Mouse (Mus musculus): ENCODE results near the gene Ngdn. TPM values are rescaled to one million over a fixed set of nuclear protein-coding genes. Genes with fewer than 3 reads are reported as not detected.
"Not testable (repeated sequence)": the region's sequence is repeated elsewhere in the genome, so short reads cannot be mapped to it uniquely, and the experiment has no call there.

Gene Ngdn
- 81.2 and 86.4 TPM in 2 replicates for polyA plus RNA-seq (2015; fragmentation: Nextera tagmentation; extraction: Ambion mirVana)

DNA sequence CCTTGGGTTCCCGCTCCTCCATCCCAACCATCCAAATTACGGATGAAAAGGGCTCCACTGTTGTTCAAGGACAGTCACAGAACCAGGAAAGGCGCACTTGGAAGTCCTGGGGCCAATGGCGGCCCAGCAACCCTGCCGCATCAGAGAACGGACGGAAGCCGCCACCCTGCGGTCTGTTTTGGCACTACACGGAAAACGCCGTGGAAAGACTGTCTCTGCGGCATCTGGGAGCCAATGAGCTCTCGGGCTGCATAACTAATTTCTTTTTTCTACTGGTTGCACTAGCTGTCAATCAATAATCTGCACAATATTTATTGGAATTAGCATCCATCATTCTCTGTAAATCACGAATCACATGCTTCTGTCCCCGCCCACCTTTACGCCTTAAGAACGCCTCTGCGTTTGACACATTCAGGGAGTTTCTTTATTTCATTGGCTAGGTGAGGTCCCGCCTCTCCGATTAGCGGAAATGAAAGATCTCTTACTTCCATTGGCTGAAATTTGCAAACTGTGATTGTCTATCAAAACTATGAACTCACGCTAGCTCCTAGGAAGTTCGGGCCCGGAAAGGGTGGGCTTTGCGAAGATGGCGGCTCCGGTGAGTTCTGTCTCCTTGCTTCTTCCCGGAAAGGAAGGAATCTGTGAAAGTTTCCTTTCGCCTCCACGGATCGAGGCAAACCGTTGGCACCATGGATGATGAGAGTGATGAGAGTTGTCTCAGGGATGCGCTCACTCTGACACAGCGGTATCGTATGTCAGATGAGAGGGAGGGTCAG, at the start of gene Ngdn:
Ngdn (plus strand) TSS at position 464 of the 776 bp plus-strand sequence.
- Histone ChIP-seq H3K4me2 (peak within 1 kb of the TSS; percentile 85), H3K9me3 (replicated peaks) (no peaks in the 10 kb centered on the region), H3K27me3 (no peaks in the 10 kb centered on the region), H3K36me3 (ENCODE audit: poor library complexity, severe bottlenecking) (peaks cover 20% of the 10 kb centered on the region), H3K9ac (peak within 1 kb of the TSS; percentile 82), H3K4me1 (peaks cover 11% of the 10 kb centered on the region), H3K4me3 (peak within 1 kb of the TSS; percentile 81), H3K27ac (peak within 1 kb of the TSS; percentile 92)
- ATAC-seq: peak; percentile 97
- under 1% methylated on average over 36 of the region's 36 CpGs for WGBS

DNA sequence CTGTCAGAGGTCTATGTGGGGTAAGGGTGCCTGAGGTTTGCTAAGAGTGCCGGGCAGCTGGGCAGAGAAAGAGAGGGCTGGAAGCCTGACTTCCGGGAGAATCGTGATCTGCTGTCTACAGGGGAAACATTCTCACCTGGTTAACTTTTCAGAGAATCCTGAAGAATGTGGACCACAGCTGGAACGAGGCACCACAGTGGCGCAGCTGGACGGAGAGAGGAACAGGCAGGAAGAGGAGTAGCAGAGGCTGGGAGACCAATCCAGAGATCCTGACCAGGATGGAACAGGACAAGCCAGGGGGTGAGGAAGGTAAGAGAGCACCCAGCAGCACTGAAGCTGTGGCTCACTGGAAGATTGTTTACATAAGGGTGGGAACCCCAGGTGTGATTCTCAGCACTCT, 49.6 kb upstream of the Ngdn start:
- Histone ChIP-seq H3K4me1 (no peaks in the 10 kb centered on the region), H3K9ac (no peak overlapping the region), H3K36me3 (ENCODE audit: poor library complexity, severe bottlenecking) (no peaks in the 10 kb centered on the region), H3K4me2 (no peak overlapping the region), H3K4me3 (no peak overlapping the region), H3K27me3 (no peaks in the 10 kb centered on the region), H3K27ac (no peak overlapping the region), H3K9me3 (replicated peaks) (no peaks in the 10 kb centered on the region)
- no peak for ATAC-seq
- WGBS: 84% methylated on average over 6 of the region's 6 CpGs

DNA sequence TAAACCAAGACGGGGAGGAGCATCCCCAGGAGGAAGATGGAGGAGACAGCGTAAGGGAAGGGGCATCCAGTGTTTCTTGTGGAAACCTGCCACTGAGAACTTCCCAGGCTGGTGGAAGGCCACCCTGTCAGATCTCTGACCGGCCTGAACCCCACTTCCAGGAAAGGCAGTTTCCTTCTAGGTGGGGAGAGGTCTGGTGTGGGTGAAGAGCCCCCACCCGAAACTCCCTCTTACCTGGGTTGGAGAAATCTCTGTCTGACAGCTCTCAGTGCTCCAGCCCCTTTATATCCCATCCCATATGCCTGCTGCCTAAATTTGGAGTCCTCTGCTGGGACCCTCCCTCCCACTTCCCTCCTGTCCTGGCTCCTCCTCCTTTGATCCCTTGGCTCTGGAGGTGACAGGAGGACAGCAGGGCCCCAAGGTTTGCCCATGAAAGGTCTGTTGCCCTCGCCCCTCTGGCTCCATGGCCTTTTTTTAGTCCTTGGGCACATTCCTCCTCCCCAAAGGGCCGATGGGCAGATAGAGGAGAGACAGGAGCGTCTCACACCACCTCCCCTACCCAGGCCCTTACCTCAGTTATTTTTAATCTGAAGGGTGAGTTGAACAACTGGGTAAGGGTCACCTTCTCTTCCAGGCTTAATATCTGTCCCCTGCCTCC, 48.8 kb upstream of the Ngdn start, which contains the start of gene Myh6:
Myh6 (minus strand) TSS at position 608 of the 658 bp plus-strand sequence.
- H3K4me1 ChIP-seq: no peaks in the 10 kb centered on the region
- no peak for ATAC-seq
- no peaks in the 10 kb centered on the region for H3K9me3 ChIP-seq (replicated peaks)
- H3K27me3 ChIP-seq: no peaks in the 10 kb centered on the region
- no peak within 1 kb of the TSS for H3K4me3 ChIP-seq
- no peaks in the 10 kb centered on the region for H3K36me3 ChIP-seq (ENCODE audit: poor library complexity, severe bottlenecking)
- 75% methylated on average over 7 of the region's 7 CpGs for WGBS
- H3K9ac ChIP-seq: no peak within 1 kb of the TSS
- no peak within 1 kb of the TSS for H3K4me2 ChIP-seq
- no peak within 1 kb of the TSS for H3K27ac ChIP-seq

DNA sequence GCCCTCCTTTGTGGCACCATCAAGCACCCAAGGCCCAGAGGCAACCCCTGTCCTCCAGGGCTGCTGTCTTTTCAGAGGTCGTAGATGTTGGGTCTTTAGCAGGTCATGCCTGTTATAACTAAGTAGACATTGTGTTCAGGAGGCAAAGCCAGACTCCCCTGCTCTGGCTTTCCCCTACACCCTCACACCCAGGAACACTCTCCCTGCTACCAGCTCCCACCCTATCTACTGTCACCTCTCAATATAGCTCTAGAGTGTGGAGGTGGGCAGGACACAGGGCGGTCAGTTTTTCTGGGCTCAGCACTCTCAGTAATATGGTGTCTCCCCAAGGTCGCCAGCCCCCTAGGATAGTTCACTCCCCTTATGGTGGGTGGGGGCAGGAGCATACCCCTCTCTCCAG, 47.4 kb upstream of the Ngdn start:
- H3K27ac ChIP-seq: no peak overlapping the region
- no peaks in the 10 kb centered on the region for H3K4me1 ChIP-seq
- H3K4me3 ChIP-seq: no peak overlapping the region
- H3K9ac ChIP-seq: no peak overlapping the region
- H3K27me3 ChIP-seq: no peaks in the 10 kb centered on the region
- 91% methylated on average over 3 of the region's 3 CpGs for WGBS
- H3K36me3 ChIP-seq (ENCODE audit: poor library complexity, severe bottlenecking): no peaks in the 10 kb centered on the region
- ATAC-seq: no peak
- no peaks in the 10 kb centered on the region for H3K9me3 ChIP-seq (replicated peaks)
- no peak overlapping the region for H3K4me2 ChIP-seq

DNA sequence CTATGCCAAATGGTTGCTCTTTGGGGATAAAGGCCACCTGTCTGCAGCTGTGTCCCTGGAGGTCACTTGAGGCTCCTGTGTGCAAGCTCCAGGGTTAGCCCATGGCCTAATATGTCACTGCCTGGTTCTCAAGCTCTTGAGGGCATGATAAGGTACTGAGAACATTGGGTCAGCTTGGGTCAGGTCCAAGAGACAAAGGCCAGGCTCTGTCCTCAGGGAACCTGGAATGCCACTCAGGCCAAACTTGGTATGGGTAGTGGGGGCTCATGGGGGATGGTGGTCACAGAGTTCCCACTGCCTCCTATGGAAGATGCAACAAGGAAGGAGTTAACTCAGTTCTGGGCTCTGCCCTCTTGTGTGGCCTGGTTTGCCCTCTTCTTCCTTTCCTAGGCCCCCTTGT, 46.9 kb upstream of the Ngdn start:
- Histone ChIP-seq H3K9ac (no peak overlapping the region), H3K36me3 (ENCODE audit: poor library complexity, severe bottlenecking) (no peaks in the 10 kb centered on the region), H3K4me3 (no peak overlapping the region), H3K27me3 (no peaks in the 10 kb centered on the region), H3K4me2 (no peak overlapping the region), H3K9me3 (replicated peaks) (no peaks in the 10 kb centered on the region), H3K27ac (no peak overlapping the region), H3K4me1 (0 out of 2 replicates have a peak, but pooled peaks cover 1% of the 10 kb centered on the region)
- ATAC-seq: no peak

DNA sequence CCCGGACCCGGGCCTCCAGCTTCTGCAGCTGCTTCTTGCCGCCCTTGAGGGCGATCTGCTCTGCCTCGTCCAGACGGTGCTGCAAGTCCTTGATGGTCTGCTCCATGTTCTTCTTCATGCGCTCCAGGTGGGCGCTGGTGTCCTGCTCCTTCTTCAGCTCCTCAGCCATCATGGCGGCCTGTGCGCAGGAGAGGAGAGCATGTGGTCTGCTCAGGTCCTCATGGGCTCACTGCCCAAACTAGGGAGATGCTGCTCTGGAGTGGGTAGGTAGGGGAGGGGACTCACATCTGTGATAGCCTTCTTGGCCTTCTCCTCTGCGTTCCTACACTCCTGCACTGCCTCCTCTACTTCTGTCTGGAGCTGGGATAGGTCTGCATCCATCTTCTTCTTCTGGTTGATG, 42.5 kb upstream of the Ngdn start:
- H3K9me3 ChIP-seq (replicated peaks); ATAC-seq; H3K36me3 ChIP-seq (ENCODE audit: poor library complexity, severe bottlenecking); H3K27me3 ChIP-seq; H3K9ac ChIP-seq; H3K4me2 ChIP-seq; H3K27ac ChIP-seq; H3K4me3 ChIP-seq: not testable (repeated sequence)
- peaks cover 15% of the 10 kb centered on the region for H3K4me1 ChIP-seq
- WGBS: 95% methylated on average over 9 of the region's 11 CpGs

DNA sequence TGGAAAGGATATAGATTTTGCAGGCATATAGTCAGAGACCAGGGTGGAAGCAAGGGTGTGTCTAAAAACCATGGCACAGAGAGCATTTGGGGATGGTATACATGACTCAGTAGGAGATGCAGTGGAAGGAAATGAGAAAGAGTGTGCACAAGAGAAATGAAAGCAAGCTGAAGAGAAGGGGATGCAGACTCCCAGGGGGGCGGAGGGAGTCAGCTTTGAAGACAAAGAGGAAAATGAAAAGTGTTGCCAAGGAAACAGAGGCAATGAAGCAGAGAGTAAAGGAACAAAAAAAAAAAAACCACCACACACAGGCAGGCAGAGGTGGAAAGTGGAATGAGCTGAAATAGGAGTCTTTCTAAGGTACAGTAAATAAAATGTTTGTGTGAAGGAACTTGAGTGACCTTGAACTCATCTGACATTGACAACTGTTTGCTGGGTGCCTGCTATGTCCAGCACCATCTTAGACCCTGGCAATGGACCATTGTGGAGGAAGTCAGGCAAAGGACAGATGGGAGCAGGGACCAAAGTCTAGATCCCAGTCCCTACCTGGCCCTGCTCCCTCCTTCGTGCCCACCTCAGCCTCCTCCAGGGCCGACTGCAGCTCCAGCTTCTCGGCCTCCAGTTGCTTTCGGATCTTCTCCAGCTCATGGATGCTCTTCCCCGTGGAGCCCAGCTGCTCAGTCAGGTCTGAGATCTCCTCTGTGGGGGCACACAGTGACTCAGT, 41.0 kb upstream of the Ngdn start:
- Histone ChIP-seq H3K9me3 (replicated peaks) (no peaks in the 10 kb centered on the region), H3K36me3 (ENCODE audit: poor library complexity, severe bottlenecking) (no peaks in the 10 kb centered on the region), H3K27me3 (no peaks in the 10 kb centered on the region), H3K4me2 (peak overlapping the region; percentile 14; the same call in 1 of the 2 replicates), H3K4me1 (peaks cover 15% of the 10 kb centered on the region), H3K9ac (0 out of 2 replicates have a peak overlapping the region, but pooled peaks have one; percentile 21), H3K4me3 (no peak overlapping the region), H3K27ac (peak overlapping the region; percentile 72)
- WGBS: 71% methylated on average over 6 of the region's 6 CpGs
- peak; percentile 63; the same call in 1 of the 2 replicates for ATAC-seq

DNA sequence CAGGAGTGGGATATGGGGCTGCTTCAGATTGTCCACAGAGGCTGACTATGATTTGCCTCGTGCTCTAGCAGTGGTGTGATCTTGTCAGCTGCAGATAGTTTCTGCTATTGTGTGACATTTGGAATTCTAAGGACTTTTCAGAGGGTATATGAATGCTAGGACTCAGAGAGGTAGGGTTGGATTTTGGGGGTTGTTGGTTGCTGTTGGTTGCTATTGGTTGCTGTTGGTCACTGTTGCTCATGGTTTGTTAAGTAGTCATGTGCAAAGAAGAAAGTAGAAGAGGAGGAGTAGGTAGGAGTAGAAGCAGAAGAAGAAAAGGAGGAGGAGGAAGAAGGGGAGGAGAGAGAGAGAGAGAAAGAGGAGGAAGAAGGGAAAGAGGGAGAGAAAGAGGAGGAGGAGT, 38.6 kb upstream of the Ngdn start, which contains the start of gene Gm17428:
Gm17428 (plus strand) TSS at position 301 of the 400 bp plus-strand sequence.
- H3K9ac ChIP-seq: no peak within 1 kb of the TSS
- 73% methylated on average over 1 of the region's 1 CpGs for WGBS

DNA sequence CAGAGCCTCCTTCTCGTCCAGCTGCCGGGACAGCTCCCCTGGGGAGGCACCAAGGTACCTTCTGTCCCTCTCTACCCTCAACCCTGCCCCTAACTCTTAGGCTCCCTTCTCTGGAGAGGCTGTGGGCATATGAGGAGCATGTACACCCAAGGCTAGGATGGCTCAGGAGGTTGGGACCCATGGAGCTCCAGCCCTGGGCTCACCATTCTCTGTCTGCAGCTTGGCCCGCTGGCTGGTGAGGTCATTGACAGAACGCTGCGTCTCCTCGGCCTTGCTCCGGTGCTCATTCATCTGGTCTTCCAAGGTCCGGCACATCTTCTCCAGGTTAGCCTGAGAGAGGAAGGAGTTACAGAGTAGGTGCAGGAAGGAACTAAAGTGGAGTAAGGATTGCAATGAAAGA, 36.6 kb upstream of the Ngdn start:
- Histone ChIP-seq H3K9me3 (replicated peaks) (no peaks in the 10 kb centered on the region), H3K27me3 (no peaks in the 10 kb centered on the region), H3K4me3 (no peak overlapping the region), H3K36me3 (ENCODE audit: poor library complexity, severe bottlenecking) (no peaks in the 10 kb centered on the region), H3K4me1 (peaks cover 11% of the 10 kb centered on the region), H3K27ac (no peak overlapping the region), H3K9ac (no peak overlapping the region), H3K4me2 (no peak overlapping the region)
- 90% methylated on average over 8 of the region's 8 CpGs for WGBS
- ATAC-seq: no peak

More for the DNA sequence above, 38.6 kb upstream of the Ngdn start, which contains the start of gene Gm17428:
- Histone ChIP-seq H3K4me3 (no peak within 1 kb of the TSS), H3K4me1 (peaks cover 15% of the 10 kb centered on the region), H3K27me3 (no peaks in the 10 kb centered on the region), H3K4me2 (no peak within 1 kb of the TSS), H3K36me3 (ENCODE audit: poor library complexity, severe bottlenecking) (no peaks in the 10 kb centered on the region), H3K27ac (no peak within 1 kb of the TSS), H3K9me3 (replicated peaks) (no peaks in the 10 kb centered on the region)
- no peak for ATAC-seq

DNA sequence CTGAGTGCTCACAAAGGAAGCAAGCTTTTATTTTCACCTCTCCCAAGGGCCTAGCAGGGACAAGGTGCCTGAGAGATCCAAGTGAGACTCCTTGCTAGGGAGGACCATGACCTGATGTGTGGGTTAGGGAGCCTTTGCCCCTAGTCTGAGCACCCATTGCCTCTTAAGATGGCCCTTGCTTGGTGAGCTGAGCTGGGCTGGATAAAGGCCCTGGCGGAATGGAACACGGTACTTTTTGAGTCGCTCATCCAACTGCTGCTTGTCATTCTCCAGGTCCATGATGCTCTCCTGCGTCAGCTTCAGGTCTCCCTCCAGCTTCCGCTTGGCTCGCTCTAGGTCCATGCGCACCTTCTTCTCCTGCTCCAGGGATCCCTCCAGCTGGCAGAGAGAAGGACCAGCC, 33.3 kb upstream of the Ngdn start:
- Histone ChIP-seq H3K9ac (no peak overlapping the region), H3K4me2 (no peak overlapping the region), H3K4me1 (no peaks in the 10 kb centered on the region), H3K4me3 (no peak overlapping the region), H3K27ac (no peak overlapping the region), H3K9me3 (replicated peaks) (no peaks in the 10 kb centered on the region), H3K27me3 (no peaks in the 10 kb centered on the region), H3K36me3 (ENCODE audit: poor library complexity, severe bottlenecking) (no peaks in the 10 kb centered on the region)
- no peak for ATAC-seq
- 96% methylated on average over 7 of the region's 7 CpGs for WGBS

DNA sequence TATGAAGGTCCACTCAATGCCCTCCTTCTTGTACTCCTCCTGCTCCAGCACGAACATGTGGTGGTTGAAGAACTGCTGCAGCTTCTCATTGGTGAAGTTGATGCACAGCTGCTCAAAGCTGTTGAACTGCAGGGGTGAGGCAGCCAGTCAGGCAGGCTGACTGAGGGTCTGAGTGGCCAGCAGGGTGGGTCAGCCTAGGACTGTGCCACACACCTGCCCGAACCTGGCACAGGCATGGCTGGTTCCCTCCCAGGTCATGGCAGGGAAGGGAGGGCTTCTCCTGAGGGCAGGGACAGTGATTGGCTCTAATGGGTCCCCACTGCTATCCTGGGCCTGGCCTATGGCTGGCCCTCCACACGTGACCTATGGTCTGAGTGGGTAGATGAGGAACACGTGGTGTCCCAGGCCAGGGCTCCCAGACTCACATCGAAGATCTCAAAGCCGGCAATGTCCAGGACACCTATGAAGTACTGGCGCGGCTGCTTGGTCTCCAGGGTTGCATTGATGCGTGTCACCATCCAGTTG, 26.8 kb upstream of the Ngdn start:
- H3K9me3 ChIP-seq (replicated peaks); H3K4me1 ChIP-seq; H3K27ac ChIP-seq; H3K36me3 ChIP-seq (ENCODE audit: poor library complexity, severe bottlenecking); H3K4me2 ChIP-seq; H3K9ac ChIP-seq; H3K27me3 ChIP-seq; H3K4me3 ChIP-seq; ATAC-seq: not testable (repeated sequence)
- WGBS: 91% methylated on average over 9 of the region's 9 CpGs

DNA sequence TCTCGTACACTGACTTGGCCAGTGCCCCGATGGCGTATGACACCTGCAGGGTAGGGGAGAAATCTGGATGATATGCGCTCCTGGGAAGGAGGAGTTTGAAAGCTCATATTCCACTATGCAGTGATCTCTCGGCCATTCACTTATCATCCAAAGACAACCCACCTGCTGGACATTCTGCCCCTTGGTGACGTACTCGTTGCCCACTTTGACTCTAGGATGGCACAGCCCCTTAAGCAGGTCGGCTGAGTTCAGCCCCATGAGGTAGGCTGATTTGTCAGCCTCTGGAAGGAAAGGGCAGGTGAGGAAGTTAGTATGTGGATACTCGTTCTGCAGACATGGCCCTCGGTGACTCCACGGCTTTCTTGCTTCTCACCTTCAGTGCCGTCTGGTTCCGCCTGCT, 26.4 kb upstream of the Ngdn start:
- no peak for ATAC-seq
- no peak overlapping the region for H3K27ac ChIP-seq
- peaks cover 2% of the 10 kb centered on the region; the same call in 1 of the 2 replicates for H3K4me1 ChIP-seq
- no peak overlapping the region for H3K4me2 ChIP-seq
- H3K4me3 ChIP-seq: no peak overlapping the region
- WGBS: 91% methylated on average over 13 of the region's 13 CpGs
- H3K36me3 ChIP-seq (ENCODE audit: poor library complexity, severe bottlenecking): no peaks in the 10 kb centered on the region
- no peak overlapping the region for H3K9ac ChIP-seq
- no peaks in the 10 kb centered on the region for H3K27me3 ChIP-seq
- no peaks in the 10 kb centered on the region for H3K9me3 ChIP-seq (replicated peaks)
